Mouse (Mus musculus) erythroblast, embryonic 14.5 days (primary cell): ENCODE data around the gene Ccdc28a.

ENCODE experiments used
- GATA1 ChIP-seq: IDR thresholded peaks from 2 replicates; pipeline ENCODE4 v1.6.1; 2012; ENCODE audit warnings: low read length, inconsistent platforms, mixed read lengths
- TAL1 ChIP-seq: IDR thresholded peaks from 3 replicates; pipeline ENCODE4 v1.6.1; 2012; ENCODE audit warnings: low read length, inconsistent platforms, mixed read lengths

GRCm38 (mm10) chr10:18210726-18211125 lies 24.1 kb downstream of the Ccdc28a start, which contains the start of gene Ect2l:
- TF ChIP-seq GATA1: no peak
- no peak for TF ChIP-seq TAL1
